Mouse (Mus musculus): ENCODE results near the gene Plekhm2.

The Plekhm2 gene

GRCm38 (mm10) chr4:141663122-141663931 lies 1.4 kb downstream of the Plekhm2 start:
- DNase-seq (ENCODE audit: low spot score), result peak; percentile 42

GRCm38 (mm10) chr4:141660884-141661283 lies 3.8 kb downstream of the Plekhm2 start:
- DNase-seq (ENCODE audit: low spot score), result no peak

- peak; percentile 28 for DNase-seq (ENCODE audit: low spot score)
Measured at GRCm38 (mm10) chr4:141659739-141660138, 5.0 kb downstream of the Plekhm2 start.

GRCm38 (mm10) chr4:141658846-141659484 lies 5.7 kb downstream of the Plekhm2 start:
- no peak for DNase-seq (ENCODE audit: low spot score)

GRCm38 (mm10) chr4:141656932-141657331 lies 7.8 kb downstream of the Plekhm2 start:
- DNase-seq (ENCODE audit: low spot score), result no peak

GRCm38 (mm10) chr4:141655908-141656608 lies 8.6 kb downstream of the Plekhm2 start:
- DNase-seq (ENCODE audit: low spot score), result no peak

GRCm38 (mm10) chr4:141654509-141654908 lies 10.2 kb downstream of the Plekhm2 start:
- DNase-seq (ENCODE audit: low spot score), result no peak

- DNase-seq (ENCODE audit: low spot score), result no peak
Measured at GRCm38 (mm10) chr4:141653813-141654212, 10.9 kb downstream of the Plekhm2 start.

- DNase-seq (ENCODE audit: low spot score), result no peak
Measured at GRCm38 (mm10) chr4:141653044-141653443, 11.7 kb downstream of the Plekhm2 start.

- no peak for DNase-seq (ENCODE audit: low spot score)
Measured at GRCm38 (mm10) chr4:141651944-141652343, 12.8 kb downstream of the Plekhm2 start.

- DNase-seq (ENCODE audit: low spot score), result no peak
Measured at GRCm38 (mm10) chr4:141651286-141651685, 13.4 kb downstream of the Plekhm2 start.

GRCm38 (mm10) chr4:141649244-141649643 lies 15.5 kb downstream of the Plekhm2 start:
- DNase-seq (ENCODE audit: low spot score), result no peak

GRCm38 (mm10) chr4:141648262-141648661 lies 16.4 kb downstream of the Plekhm2 start:
- DNase-seq (ENCODE audit: low spot score), result no peak

GRCm38 (mm10) chr4:141647187-141647586 lies 17.5 kb downstream of the Plekhm2 start:
- no peak for DNase-seq (ENCODE audit: low spot score)

GRCm38 (mm10) chr4:141645988-141646387 lies 18.7 kb downstream of the Plekhm2 start:
- DNase-seq (ENCODE audit: low spot score), result no peak

- peak; percentile 74 for DNase-seq (ENCODE audit: low spot score)
Measured at GRCm38 (mm10) chr4:141643118-141643855, 21.4 kb downstream of the Plekhm2 start.

- no peak for DNase-seq (ENCODE audit: low spot score)
Measured at GRCm38 (mm10) chr4:141641961-141642811, 22.5 kb downstream of the Plekhm2 start.

GRCm38 (mm10) chr4:141641353-141641771 lies 23.3 kb downstream of the Plekhm2 start:
- DNase-seq (ENCODE audit: low spot score), result peak; percentile 26

- no peak for DNase-seq (ENCODE audit: low spot score)
Measured at GRCm38 (mm10) chr4:141639474-141639873, 25.2 kb downstream of the Plekhm2 start.

GRCm38 (mm10) chr4:141636693-141637092 lies 28.0 kb downstream of the Plekhm2 start:
- no peak for DNase-seq (ENCODE audit: low spot score)

- DNase-seq (ENCODE audit: low spot score), result no peak
Measured at GRCm38 (mm10) chr4:141635991-141636390, 28.7 kb downstream of the Plekhm2 start.

Data from MN1 (cell line).